Mouse (Mus musculus) myocyte (in vitro differentiated cells): Measurements from ENCODE around the gene 1700020A23Rik. TPM values are rescaled to one million over a fixed set of nuclear protein-coding genes. Genes with fewer than 3 reads are reported as not detected.

ENCODE experiments used
- H3K27me3 ChIP-seq: one replicate; pipeline ENCODE4 v1.6.1; 2011; ENCODE audit not compliant: control insufficient read depth, insufficient read depth, insufficient read length
- H3K36me3 ChIP-seq: one replicate; pipeline ENCODE4 v1.6.1; 2011; ENCODE audit not compliant: control insufficient read depth, insufficient read depth
- H3K4me2 ChIP-seq: one replicate; pipeline ENCODE4 v1.6.1; 2011; ENCODE audit warnings: low read depth, control low read depth
- H3K4me3 ChIP-seq: one replicate; pipeline ENCODE4 v1.5.1; 2011; ENCODE audit warnings: mild to moderate bottlenecking, control low read depth, moderate library complexity
- H3K79me2 ChIP-seq: one replicate; pipeline ENCODE4 v1.6.1; 2011; ENCODE audit not compliant: control insufficient read depth, insufficient read depth
- H3ac ChIP-seq: one replicate; pipeline ENCODE4 v1.6.1; 2011; ENCODE audit not compliant: control insufficient read depth, insufficient read length
- CEBPB ChIP-seq: IDR thresholded peaks from 2 replicates; pipeline ENCODE4 v1.6.1; 2011; ENCODE audit warnings: mild to moderate bottlenecking, moderate library complexity; ENCODE audit not compliant: poor library complexity, insufficient read depth, severe bottlenecking
- E2F4 ChIP-seq: IDR thresholded peaks from one replicate; pipeline ENCODE4 v1.6.1; 2011; ENCODE audit warnings: mild to moderate bottlenecking, control low read depth, moderate library complexity; ENCODE audit not compliant: insufficient read depth
- MAX ChIP-seq: IDR thresholded peaks from one replicate; pipeline ENCODE4 v1.6.1; 2011; ENCODE audit warnings: low read depth, mild to moderate bottlenecking, control low read depth
- MYOD1 ChIP-seq, 3 experiments: IDR thresholded peaks; one replicate each; pipeline ENCODE4 v1.6.1; 2011; ENCODE audit warnings: control low read depth in 2 of 3, low read depth in 2 of 3, mild to moderate bottlenecking in 2 of 3, moderate library complexity in 1 of 3; ENCODE audit not compliant: insufficient read length in 2 of 3, control insufficient read depth in 1 of 3
- MYOG ChIP-seq, 3 experiments: IDR thresholded peaks; one replicate each; pipeline ENCODE4 v1.6.1; 2011; ENCODE audit warnings: control low read depth in 2 of 3, low read depth in 2 of 3, mild to moderate bottlenecking in 2 of 3; ENCODE audit not compliant: insufficient read length in 2 of 3, control insufficient read depth in 1 of 3, insufficient read depth in 1 of 3
- POLR2A ChIP-seq: IDR thresholded peaks from one replicate; pipeline ENCODE4 v1.6.1; 2011; ENCODE audit warnings: low read depth, mild to moderate bottlenecking, control low read depth, moderate library complexity; ENCODE audit not compliant: insufficient read length
- POLR2AphosphoS2 ChIP-seq: IDR thresholded peaks from one replicate; pipeline ENCODE4 v1.6.1; 2011; ENCODE audit warnings: low read depth, control low read depth; ENCODE audit not compliant: insufficient read length
- REST ChIP-seq: IDR thresholded peaks from one replicate; pipeline ENCODE4 v1.6.1; 2011; ENCODE audit warnings: mild to moderate bottlenecking, control low read depth, moderate library complexity; ENCODE audit not compliant: insufficient read depth, insufficient read length
- SRF ChIP-seq: IDR thresholded peaks from one replicate; pipeline ENCODE4 v1.6.1; 2011; ENCODE audit warnings: low read depth; ENCODE audit not compliant: control insufficient read depth, insufficient read length
- TCF12 ChIP-seq: IDR thresholded peaks from one replicate; pipeline ENCODE4 v1.6.1; 2011; ENCODE audit warnings: mild to moderate bottlenecking, control low read depth; ENCODE audit not compliant: poor library complexity, insufficient read depth, severe bottlenecking
- TCF3 ChIP-seq: IDR thresholded peaks from one replicate; pipeline ENCODE4 v1.6.1; 2011; ENCODE audit warnings: low read depth, control low read depth; ENCODE audit not compliant: insufficient read length
- USF1 ChIP-seq: IDR thresholded peaks from one replicate; pipeline ENCODE4 v1.6.1; 2011; ENCODE audit warnings: low read depth, mild to moderate bottlenecking, control low read depth, moderate library complexity
- polyA plus RNA-seq: library from polyadenylated mRNA; unstranded; fragments of >200 nt; fragmentation: generic; extraction: Trizol; gene quantifications from one replicate; pipeline ENCODE4 v1.2.1, GENCODE M21; 2012; ENCODE audit warnings: missing spikeins

Gene 1700020A23Rik
- polyA plus RNA-seq, 1 experiment = not detected

- Histone ChIP-seq H3K36me3 (no peaks in the 10 kb centered on the region), H3ac (no peak overlapping the region), H3K79me2 (no peaks in the 10 kb centered on the region), H3K27me3 (peaks cover 18% of the 10 kb centered on the region), H3K4me3 (no peak overlapping the region), H3K4me2 (no peak overlapping the region)
- TF ChIP-seq TCF12 = no peak
These were observed 16.3 kb upstream of the 1700020A23Rik start for GRCm38 (mm10) chr2:130388796-130389195.

GRCm38 (mm10) chr2:130390993-130391625 lies 13.9 kb upstream of the 1700020A23Rik start:
- H3ac ChIP-seq = no peak overlapping the region
- peaks cover 32% of the 10 kb centered on the region for H3K27me3 ChIP-seq
- no peak overlapping the region for H3K4me2 ChIP-seq
- no peak for TF ChIP-seq TCF12
- no peaks in the 10 kb centered on the region for H3K79me2 ChIP-seq
- no peaks in the 10 kb centered on the region for H3K36me3 ChIP-seq
- no peak overlapping the region for H3K4me3 ChIP-seq

GRCm38 (mm10) chr2:130392836-130393235 lies 12.2 kb upstream of the 1700020A23Rik start:
- Histone ChIP-seq H3K4me3 (no peak overlapping the region), H3ac (no peak overlapping the region), H3K4me2 (no peak overlapping the region), H3K36me3 (no peaks in the 10 kb centered on the region), H3K27me3 (peaks cover 48% of the 10 kb centered on the region), H3K79me2 (no peaks in the 10 kb centered on the region)
- TF ChIP-seq MYOG (IDR thresholded peaks at IDR 0.05; ENCODE audit: control insufficient read depth in 1 of 3, insufficient read depth in 1 of 3, insufficient read length in 2 of 3, low read depth in 2 of 3) = no peak

- H3K36me3 ChIP-seq = no peaks in the 10 kb centered on the region
- H3K27me3 ChIP-seq = peaks cover 42% of the 10 kb centered on the region
- H3ac ChIP-seq = no peak overlapping the region
- H3K4me3 ChIP-seq = no peak overlapping the region
- H3K79me2 ChIP-seq = no peaks in the 10 kb centered on the region
- no peak overlapping the region for H3K4me2 ChIP-seq
- TF ChIP-seq SRF = no peak
- no peak for TF ChIP-seq MYOD1 (IDR thresholded peaks at IDR 0.05; ENCODE audit: control insufficient read depth in 1 of 3, insufficient read length in 2 of 3, low read depth in 2 of 3)
- no peak for TF ChIP-seq MAX
- no peak for TF ChIP-seq E2F4
- no peak for TF ChIP-seq TCF12
- no peak for TF ChIP-seq USF1
- no peak for TF ChIP-seq POLR2A
- no peak for TF ChIP-seq REST
- TF ChIP-seq CEBPB = no peak
These were observed 9.4 kb upstream of the 1700020A23Rik start for GRCm38 (mm10) chr2:130395696-130396095.

GRCm38 (mm10) chr2:130397186-130397985 lies 7.7 kb upstream of the 1700020A23Rik start, which contains the start of gene Cpxm1:
Gene Cpxm1, minus strand, starts transcription at chr2:130397574.
- no peak for TF ChIP-seq POLR2AphosphoS2
- TF ChIP-seq TCF12 = no peak
- no peak for TF ChIP-seq POLR2A
- no peak for TF ChIP-seq USF1
- TF ChIP-seq MAX = no peak
- no peak for TF ChIP-seq SRF
- TF ChIP-seq MYOD1 (IDR thresholded peaks at IDR 0.05; ENCODE audit: control insufficient read depth in 1 of 3, insufficient read length in 2 of 3, low read depth in 2 of 3) = no peak
- no peak for TF ChIP-seq MYOG (IDR thresholded peaks at IDR 0.05; ENCODE audit: control insufficient read depth in 1 of 3, insufficient read depth in 1 of 3, insufficient read length in 2 of 3, low read depth in 2 of 3)
- no peak for TF ChIP-seq REST
- Histone ChIP-seq H3K36me3 (no peaks in the 10 kb centered on the region), H3ac (no peak within 1 kb of the TSS), H3K79me2 (no peaks in the 10 kb centered on the region), H3K4me3 (no peak within 1 kb of the TSS), H3K27me3 (peaks cover 36% of the 10 kb centered on the region), H3K4me2 (no peak within 1 kb of the TSS)

- TF ChIP-seq E2F4 (no peak), REST (no peak), MAX (no peak), POLR2AphosphoS2 (no peak), TCF12 (no peak), POLR2A (no peak), USF1 (no peak), CEBPB (no peak), TCF3 (no peak), SRF (no peak), MYOG (IDR thresholded peaks at IDR 0.05; ENCODE audit: control insufficient read depth in 1 of 3, insufficient read depth in 1 of 3, insufficient read length in 2 of 3, low read depth in 2 of 3) (no peak), MYOD1 (IDR thresholded peaks at IDR 0.05; ENCODE audit: control insufficient read depth in 1 of 3, insufficient read length in 2 of 3, low read depth in 2 of 3) (no peak)
- Histone ChIP-seq H3K79me2 (no peaks in the 10 kb centered on the region), H3K36me3 (no peaks in the 10 kb centered on the region), H3K27me3 (peaks cover 36% of the 10 kb centered on the region), H3ac (no peak overlapping the region), H3K4me3 (no peak overlapping the region), H3K4me2 (no peak overlapping the region)
These were observed 7.0 kb upstream of the 1700020A23Rik start for GRCm38 (mm10) chr2:130398091-130398490.
